Mouse (Mus musculus): ENCODE results near the gene Rae1. TPM values are rescaled to one million over a fixed set of nuclear protein-coding genes. Genes with fewer than 3 reads are reported as not detected.

Gene Rae1
- polyA plus RNA-seq, 1 experiment from 2014 or later, result 109 TPM

GRCm38 (mm10) chr2:173037827-173038607, 38.1 kb downstream of the Rae1 start:
- 66% methylated on average over 7 of the region's 7 CpGs for WGBS
- H3K27me3 ChIP-seq (ENCODE audit: control insufficient read depth, insufficient read depth, low read depth, low read length), result no peaks in the 10 kb centered on the region
- H3K27ac ChIP-seq (ENCODE audit: low read length), result no peak overlapping the region
- no peaks in the 10 kb centered on the region for H3K9me3 ChIP-seq (ENCODE audit: control insufficient read depth, low read length)
- H3K4me1 ChIP-seq (replicated peaks; ENCODE audit: control insufficient read depth, insufficient read depth, low read length), result no peaks in the 10 kb centered on the region
- no peak overlapping the region for H3K4me3 ChIP-seq (ENCODE audit: low read length)
- H3K36me3 ChIP-seq (ENCODE audit: control insufficient read depth, insufficient read depth, low read length), result peaks cover 7% of the 10 kb centered on the region; the same call in 1 of the 2 replicates
- no peak; the same call in 1 of the 2 replicates for ATAC-seq (ENCODE audit: low read depth)
- H3K9ac ChIP-seq (ENCODE audit: low read length), result no peak overlapping the region
- no peak overlapping the region for H3K4me2 ChIP-seq (ENCODE audit: low read depth, low read length)

- Histone ChIP-seq H3K4me3 (ENCODE audit: low read length) (no peak overlapping the region), H3K4me2 (ENCODE audit: low read depth, low read length) (no peak overlapping the region), H3K36me3 (ENCODE audit: control insufficient read depth, insufficient read depth, low read length) (no peaks in the 10 kb centered on the region), H3K9me3 (ENCODE audit: control insufficient read depth, low read length) (no peaks in the 10 kb centered on the region), H3K4me1 (replicated peaks; ENCODE audit: control insufficient read depth, insufficient read depth, low read length) (no peaks in the 10 kb centered on the region), H3K27me3 (ENCODE audit: control insufficient read depth, insufficient read depth, low read depth, low read length) (no peaks in the 10 kb centered on the region), H3K27ac (ENCODE audit: low read length) (no peak overlapping the region), H3K9ac (ENCODE audit: low read length) (no peak overlapping the region)
- WGBS, result 77% methylated on average over 4 of the region's 4 CpGs
- ATAC-seq (ENCODE audit: low read depth), result no peak
Measured at GRCm38 (mm10) chr2:173039041-173039440, 39.1 kb downstream of the Rae1 start.

DNA sequence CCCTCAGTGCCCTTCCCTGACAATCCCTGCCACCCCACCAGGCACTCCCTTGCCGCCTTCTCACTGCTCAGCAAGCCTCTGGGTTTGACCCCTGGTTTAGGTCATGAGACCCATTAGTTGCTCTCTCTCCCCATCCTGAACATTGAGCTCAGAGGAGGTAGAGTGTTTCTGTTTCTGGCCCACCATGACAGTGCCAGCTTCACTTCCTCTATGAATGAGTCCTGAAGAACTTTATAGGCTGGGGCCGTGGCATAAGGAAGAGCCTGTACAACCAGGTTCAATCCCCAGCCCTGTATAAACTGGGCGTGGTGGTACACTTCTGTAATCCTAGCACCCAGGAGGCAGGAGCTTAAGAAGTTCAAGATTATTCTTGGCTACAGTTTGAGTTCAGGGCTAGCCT, 40.9 kb downstream of the Rae1 start:
- WGBS, result 84% methylated on average over 3 of the region's 3 CpGs
- ATAC-seq (ENCODE audit: low read depth), result no peak
- no peak overlapping the region for H3K4me3 ChIP-seq (ENCODE audit: low read length)
- no peaks in the 10 kb centered on the region for H3K9me3 ChIP-seq (ENCODE audit: control insufficient read depth, low read length)
- no peak overlapping the region for H3K27ac ChIP-seq (ENCODE audit: low read length)
- no peaks in the 10 kb centered on the region for H3K27me3 ChIP-seq (ENCODE audit: control insufficient read depth, insufficient read depth, low read depth, low read length)
- H3K4me1 ChIP-seq (replicated peaks; ENCODE audit: control insufficient read depth, insufficient read depth, low read length), result no peaks in the 10 kb centered on the region
- no peaks in the 10 kb centered on the region for H3K36me3 ChIP-seq (ENCODE audit: control insufficient read depth, insufficient read depth, low read length)
- H3K4me2 ChIP-seq (ENCODE audit: low read depth, low read length), result no peak overlapping the region
- no peak overlapping the region for H3K9ac ChIP-seq (ENCODE audit: low read length)

- no peak for ATAC-seq (ENCODE audit: low read depth)
- Histone ChIP-seq H3K9me3 (ENCODE audit: control insufficient read depth, low read length) (no peaks in the 10 kb centered on the region), H3K4me3 (ENCODE audit: low read length) (no peak overlapping the region), H3K27ac (ENCODE audit: low read length) (no peak overlapping the region), H3K36me3 (ENCODE audit: control insufficient read depth, insufficient read depth, low read length) (no peaks in the 10 kb centered on the region), H3K27me3 (ENCODE audit: control insufficient read depth, insufficient read depth, low read depth, low read length) (no peaks in the 10 kb centered on the region), H3K4me2 (ENCODE audit: low read depth, low read length) (no peak overlapping the region), H3K4me1 (replicated peaks; ENCODE audit: control insufficient read depth, insufficient read depth, low read length) (no peaks in the 10 kb centered on the region), H3K9ac (ENCODE audit: low read length) (no peak overlapping the region)
- 50% methylated on average over 5 of the region's 5 CpGs for WGBS
Measured at GRCm38 (mm10) chr2:173041242-173041641, 41.3 kb downstream of the Rae1 start.

- H3K9ac ChIP-seq (ENCODE audit: low read length), result no peak overlapping the region
- no peaks in the 10 kb centered on the region; the same call in 1 of the 2 replicates for H3K4me1 ChIP-seq (replicated peaks; ENCODE audit: control insufficient read depth, insufficient read depth, low read length)
- no peaks in the 10 kb centered on the region for H3K36me3 ChIP-seq (ENCODE audit: control insufficient read depth, insufficient read depth, low read length)
- H3K27ac ChIP-seq (ENCODE audit: low read length), result no peak overlapping the region
- ATAC-seq (ENCODE audit: low read depth), result no peak
- H3K9me3 ChIP-seq (ENCODE audit: control insufficient read depth, low read length), result no peaks in the 10 kb centered on the region
- H3K4me3 ChIP-seq (ENCODE audit: low read length), result no peak overlapping the region
- H3K4me2 ChIP-seq (ENCODE audit: low read depth, low read length), result no peak overlapping the region
- 78% methylated on average over 1 of the region's 1 CpGs for WGBS
- H3K27me3 ChIP-seq (ENCODE audit: control insufficient read depth, insufficient read depth, low read depth, low read length), result no peaks in the 10 kb centered on the region
Measured at GRCm38 (mm10) chr2:173041893-173042292, 42.0 kb downstream of the Rae1 start.

DNA sequence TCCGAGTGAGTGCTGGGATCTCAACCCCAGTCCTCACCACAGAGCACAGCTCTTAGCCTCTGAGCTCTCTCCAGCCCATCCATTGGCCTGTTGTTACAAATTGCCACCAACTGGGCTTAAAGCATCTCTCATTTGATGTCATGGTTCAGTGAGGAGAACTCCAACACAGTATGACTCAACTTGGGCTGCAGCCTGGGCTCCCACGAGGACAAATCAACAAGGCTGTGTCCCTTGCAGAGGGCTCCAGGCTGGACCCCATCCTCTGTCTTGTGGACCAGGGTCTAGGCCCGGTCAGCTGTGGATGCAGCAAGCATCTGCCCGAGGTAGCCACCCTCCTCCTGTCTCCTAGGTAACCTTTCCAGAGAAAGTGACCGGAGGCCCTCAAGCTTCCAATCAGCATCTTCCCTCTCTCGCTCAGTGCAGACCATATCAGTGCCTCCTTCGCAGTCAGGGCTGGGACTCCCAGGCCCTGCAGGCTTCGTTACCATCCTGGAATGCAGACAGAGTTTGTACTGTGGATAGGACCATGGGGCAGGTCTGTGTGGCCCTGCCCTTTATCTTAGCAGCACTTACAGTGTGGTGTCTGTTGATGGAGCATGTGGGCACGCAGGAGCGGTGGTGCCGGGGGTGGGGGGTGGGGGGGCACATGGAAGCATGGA, 42.7 kb downstream of the Rae1 start:
- H3K9me3 ChIP-seq (ENCODE audit: control insufficient read depth, low read length), result no peaks in the 10 kb centered on the region
- ATAC-seq (ENCODE audit: low read depth), result no peak
- no peaks in the 10 kb centered on the region for H3K36me3 ChIP-seq (ENCODE audit: control insufficient read depth, insufficient read depth, low read length)
- no peak overlapping the region for H3K9ac ChIP-seq (ENCODE audit: low read length)
- no peak overlapping the region for H3K4me3 ChIP-seq (ENCODE audit: low read length)
- H3K4me1 ChIP-seq (replicated peaks; ENCODE audit: control insufficient read depth, insufficient read depth, low read length), result no peaks in the 10 kb centered on the region; the same call in 1 of the 2 replicates
- no peaks in the 10 kb centered on the region for H3K27me3 ChIP-seq (ENCODE audit: control insufficient read depth, insufficient read depth, low read depth, low read length)
- no peak overlapping the region for H3K27ac ChIP-seq (ENCODE audit: low read length)
- WGBS, result 55% methylated on average over 11 of the region's 11 CpGs
- H3K4me2 ChIP-seq (ENCODE audit: low read depth, low read length), result no peak overlapping the region

DNA sequence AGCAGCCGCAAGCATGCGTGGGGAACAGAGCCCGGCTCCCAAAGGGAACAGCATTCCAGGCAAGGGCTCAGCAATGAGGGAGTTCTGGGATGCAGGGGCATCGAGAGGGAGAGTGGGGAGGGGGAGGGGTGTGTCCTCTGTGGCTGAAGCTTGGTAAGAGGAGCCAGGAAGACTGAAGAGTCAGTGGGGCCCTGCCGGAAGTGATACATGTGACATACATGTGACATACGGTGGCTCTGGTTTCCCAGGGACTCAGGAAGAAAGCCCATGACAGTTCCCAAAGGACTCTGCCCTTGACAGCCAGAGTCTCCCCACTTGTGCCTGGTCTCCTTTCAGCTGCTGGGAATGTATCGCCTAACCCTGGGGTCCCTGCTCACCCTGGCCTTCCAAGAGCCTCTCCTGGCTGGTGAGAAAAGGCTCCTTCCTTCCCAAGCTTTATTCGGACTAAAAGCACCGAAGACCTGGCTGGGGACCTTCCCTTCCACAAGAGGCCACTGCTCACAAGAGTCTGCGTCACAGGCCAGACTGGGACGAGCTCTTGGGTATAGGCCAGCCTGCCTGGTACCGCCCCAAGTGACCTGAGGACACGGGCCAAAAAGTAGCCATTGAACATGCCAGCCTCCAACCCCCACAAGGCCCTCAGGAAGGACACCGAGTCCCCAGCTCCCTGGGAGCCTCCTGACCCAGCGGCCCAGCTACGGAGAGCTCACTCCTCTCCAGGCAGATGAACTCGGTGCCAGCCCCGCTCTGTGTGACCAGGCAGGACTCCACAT, 44.5 kb downstream of the Rae1 start:
- no peak overlapping the region for H3K4me2 ChIP-seq (ENCODE audit: low read depth, low read length)
- WGBS, result 63% methylated on average over 18 of the region's 18 CpGs
- ATAC-seq (ENCODE audit: low read depth), result peak; percentile 9; the same call in 1 of the 2 replicates
- H3K27ac ChIP-seq (ENCODE audit: low read length), result no peak overlapping the region
- H3K36me3 ChIP-seq (ENCODE audit: control insufficient read depth, insufficient read depth, low read length), result no peaks in the 10 kb centered on the region
- H3K9ac ChIP-seq (ENCODE audit: low read length), result no peak overlapping the region
- H3K27me3 ChIP-seq (ENCODE audit: control insufficient read depth, insufficient read depth, low read depth, low read length), result no peaks in the 10 kb centered on the region
- no peaks in the 10 kb centered on the region; the same call in 1 of the 2 replicates for H3K4me1 ChIP-seq (replicated peaks; ENCODE audit: control insufficient read depth, insufficient read depth, low read length)
- no peak overlapping the region for H3K4me3 ChIP-seq (ENCODE audit: low read length)
- H3K9me3 ChIP-seq (ENCODE audit: control insufficient read depth, low read length), result no peaks in the 10 kb centered on the region

DNA sequence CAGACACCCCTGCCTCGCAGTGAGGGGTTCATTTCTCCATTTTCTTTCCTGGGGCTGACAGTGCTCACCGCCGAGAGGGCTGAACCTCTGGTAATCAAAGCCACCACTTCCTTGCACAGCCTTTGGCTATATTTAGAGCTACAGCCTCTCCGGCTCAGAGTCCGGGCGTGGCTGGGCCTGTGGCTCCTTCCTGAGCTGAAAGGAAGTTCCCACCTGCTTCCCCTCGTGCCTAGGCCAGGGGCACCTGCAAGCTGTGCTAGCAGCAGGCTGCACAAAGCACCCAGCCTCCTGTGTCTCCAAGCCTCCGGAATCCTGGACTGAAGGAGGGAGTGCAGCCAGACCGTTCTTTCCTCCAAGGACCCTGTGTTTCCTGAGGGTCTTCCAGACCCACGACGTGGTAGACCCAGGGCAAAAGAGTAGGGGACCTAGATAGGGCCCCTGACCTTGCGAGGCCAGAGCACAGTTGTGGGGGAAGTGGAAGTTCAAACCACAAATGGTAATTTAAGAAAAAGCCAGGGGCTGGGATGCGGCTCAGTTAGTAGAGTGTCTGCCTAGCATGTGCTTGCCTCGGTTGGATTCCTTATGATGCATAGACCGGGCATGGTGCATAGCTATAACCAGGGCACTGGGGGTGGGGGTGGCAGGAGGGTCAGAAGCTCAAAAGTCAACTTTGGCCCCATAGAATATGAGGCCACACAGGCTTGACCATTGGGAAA, 46.8 kb downstream of the Rae1 start:
- WGBS, result 56% methylated on average over 15 of the region's 15 CpGs
- Histone ChIP-seq H3K27me3 (ENCODE audit: control insufficient read depth, insufficient read depth, low read depth, low read length) (no peaks in the 10 kb centered on the region), H3K4me1 (replicated peaks; ENCODE audit: control insufficient read depth, insufficient read depth, low read length) (no peaks in the 10 kb centered on the region; the same call in 1 of the 2 replicates), H3K4me2 (ENCODE audit: low read depth, low read length) (no peak overlapping the region), H3K9ac (ENCODE audit: low read length) (peak overlapping the region; percentile 43; the same call in 1 of the 2 replicates), H3K4me3 (ENCODE audit: low read length) (no peak overlapping the region), H3K36me3 (ENCODE audit: control insufficient read depth, insufficient read depth, low read length) (no peaks in the 10 kb centered on the region), H3K27ac (ENCODE audit: low read length) (peak overlapping the region; percentile 12), H3K9me3 (ENCODE audit: control insufficient read depth, low read length) (no peaks in the 10 kb centered on the region)
- no peak for ATAC-seq (ENCODE audit: low read depth)
